ENCODE assay signal across 29 mouse cellular contexts in genomic region chr6:97888596-97888995, GRCm38 (mm10).
A peak's percentile ranks its signal among the peaks of the same experiment; 100 is the strongest.
DNase-seq lines count a peak whose midpoint lies in the region; ATAC-seq and TF ChIP-seq lines count a peak whose summit lies in the region.
"Had no signal": no experiment of that assay in that cellular context is flagged by ENCODE, and none has a peak within 500 bp of the region (broad histone marks: within the 10 kb centered on the region; RNA-seq: fewer than 3 reads in every experiment).

No protein-coding gene starts in this region.

- in situ Hi-C loops in Patski (cut with MboI; ENCODE audit: low pct_unique_long_range_greater_than_20kb): no loop called here

- no peaks in the 10 kb centered on the region for H3K27me3 ChIP-seq in Patski
- no peaks in the 10 kb centered on the region for H3K27me3 ChIP-seq in kidney, embryonic 14.5 days (ENCODE audit: control insufficient read depth, insufficient read depth, low read length)
- H3K27me3 ChIP-seq: embryonic facial prominence, embryonic 13.5 days; forebrain, embryonic 12.5 days; heart, embryonic 13.5 days; hindbrain, embryonic 12.5 days; liver, embryonic 13.5 days; lung, embryonic 15.5 days; megakaryocyte, embryonic 14.5 days; midbrain, embryonic 13.5 days; neural tube, embryonic 12.5 days; stomach, embryonic 15.5 days had no signal

- peak; percentile 77 for DNase-seq in Patski (ENCODE audit: low read depth, low spot score)
- DNase-seq in forelimb bud, embryonic 11.5 days (ENCODE audit: low read depth, low spot score): peak; percentile 35
- peak; percentile 49 to 72 for DNase-seq in kidney, postnatal 25 days
- no peak for DNase-seq in layer of hippocampus, adult 2 months (ENCODE audit: low spot score in 2 of 2)
- no peak for DNase-seq in Muller cell, postnatal 12 days (ENCODE audit: inconsistent ontology term)
- DNase-seq: adrenal gland, postnatal 36 days; cerebellum, adult 18-20 months; cerebellum, postnatal 25 days; embryo, embryonic 11 days; gastrocnemius, postnatal 14 days; heart, adult 18-20 months; layer of hippocampus, adult 9-11 months; liver, embryonic 13.5 days; lung, postnatal 36 days; right cerebral cortex, adult 18-20 months; thymus, postnatal 4 days had no signal

- ATAC-seq in Patski: peak; percentile 94
- ATAC-seq in kidney, embryonic 14.5 days (ENCODE audit: low FRiP score, low TSS enrichment): no peak
- no peak for ATAC-seq in frontal cortex, adult (ENCODE audit: low TSS enrichment)
- ATAC-seq: intestine, postnatal 0 days; midbrain, embryonic 13.5 days had no signal

- no peak for TF ChIP-seq CTCF in Patski (IDR thresholded peaks at IDR 0.05)
- no peak for TF ChIP-seq CTCF in layer of hippocampus, adult 2 months (conservative IDR thresholded peaks at IDR 0.05)

- peak overlapping the region; percentile 2; the same call in 1 of the 2 replicates for H3K27ac ChIP-seq in kidney, embryonic 14.5 days (ENCODE audit: low read depth, low read length)
- H3K27ac ChIP-seq in layer of hippocampus, adult 2 months: no peak overlapping the region
- H3K27ac ChIP-seq: embryonic facial prominence, embryonic 13.5 days; forebrain, embryonic 12.5 days; heart, embryonic 13.5 days; hindbrain, embryonic 12.5 days; liver, embryonic 13.5 days; lung, embryonic 15.5 days; midbrain, embryonic 13.5 days; neural tube, embryonic 12.5 days; stomach, embryonic 15.5 days had no signal

- no peaks in the 10 kb centered on the region for H3K9me3 ChIP-seq in kidney, embryonic 14.5 days (ENCODE audit: control insufficient read depth, low read length)
- H3K9me3 ChIP-seq: embryonic facial prominence, embryonic 13.5 days; forebrain, embryonic 12.5 days; heart, embryonic 13.5 days; hindbrain, embryonic 12.5 days; liver, embryonic 13.5 days; lung, embryonic 15.5 days; megakaryocyte, embryonic 14.5 days; midbrain, embryonic 13.5 days; neural tube, embryonic 12.5 days; stomach, embryonic 15.5 days had no signal

- POLR2A ChIA-PET in Patski (lab: Charles Lee): interaction anchor here (0.5 kb wide), 1 partner anchor 43 kb away, joined by 3 read pairs; no protein-coding TSS in a partner anchor

- 62% methylated on average over 3 of the region's 3 CpGs for WGBS in kidney, embryonic 14.5 days

- no peaks in the 10 kb centered on the region for H3K4me1 ChIP-seq in kidney, embryonic 14.5 days (ENCODE audit: control insufficient read depth, insufficient read depth, low read length)
- H3K4me1 ChIP-seq: embryonic facial prominence, embryonic 13.5 days; lung, embryonic 15.5 days; midbrain, embryonic 13.5 days; neural tube, embryonic 12.5 days; stomach, embryonic 15.5 days had no signal

- no peak overlapping the region for H3K4me2 ChIP-seq in kidney, embryonic 14.5 days (replicated peaks; ENCODE audit: low read depth, low read length)
- H3K4me2 ChIP-seq: embryonic facial prominence, embryonic 13.5 days; forebrain, embryonic 12.5 days; heart, embryonic 13.5 days; hindbrain, embryonic 12.5 days; liver, embryonic 13.5 days; lung, embryonic 15.5 days; midbrain, embryonic 13.5 days; neural tube, embryonic 12.5 days; stomach, embryonic 15.5 days had no signal

- H3K9ac ChIP-seq in kidney, embryonic 14.5 days (ENCODE audit: low read depth, low read length): no peak overlapping the region
- H3K9ac ChIP-seq: embryonic facial prominence, embryonic 13.5 days; forebrain, embryonic 12.5 days; heart, embryonic 13.5 days; hindbrain, embryonic 12.5 days; liver, embryonic 13.5 days; lung, embryonic 15.5 days; midbrain, embryonic 13.5 days; neural tube, embryonic 12.5 days; stomach, embryonic 15.5 days had no signal

- CTCF ChIA-PET in Patski (lab: Charles Lee): interaction anchor here (0.7 to 1.7 kb wide), 3 partner anchors 18 to 129 kb away, joined by 3 to 10 read pairs (median 3); no protein-coding TSS in a partner anchor

- no peak overlapping the region for H3K4me3 ChIP-seq in kidney, embryonic 14.5 days (ENCODE audit: low read length)
- no peak overlapping the region for H3K4me3 ChIP-seq in layer of hippocampus, adult 2 months
- H3K4me3 ChIP-seq: embryonic facial prominence, embryonic 13.5 days; erythroblast, embryonic 14.5 days; forebrain, embryonic 12.5 days; heart, embryonic 13.5 days; hindbrain, embryonic 12.5 days; liver, embryonic 13.5 days; lung, embryonic 15.5 days; megakaryocyte, embryonic 14.5 days; midbrain, embryonic 13.5 days; neural tube, embryonic 12.5 days; stomach, embryonic 15.5 days had no signal

- H3K36me3 ChIP-seq in kidney, embryonic 14.5 days (ENCODE audit: control insufficient read depth, insufficient read depth, low read length): no peaks in the 10 kb centered on the region
- H3K36me3 ChIP-seq: embryonic facial prominence, embryonic 13.5 days; forebrain, embryonic 12.5 days; heart, embryonic 13.5 days; hindbrain, embryonic 12.5 days; liver, embryonic 13.5 days; lung, embryonic 15.5 days; midbrain, embryonic 13.5 days; neural tube, embryonic 12.5 days; stomach, embryonic 15.5 days had no signal

Comparison
In these comparisons a context has a peak if more than half of its experiments do, and no peak if none do; other contexts are left out.
1. DNase-seq: peak in Patski (single experiment), forelimb bud, embryonic 11.5 days (single experiment) and kidney, postnatal 25 days (2 of 2); none in layer of hippocampus, adult 2 months (0 of 2) and Muller cell, postnatal 12 days (single experiment).